Mouse (Mus musculus): Measurements from ENCODE around the gene Hist1h2ag. TPM values are rescaled to one million over a fixed set of nuclear protein-coding genes. Genes with fewer than 3 reads are reported as not detected.

The Hist1h2ag gene
- polyA plus RNA-seq, 1 experiment from 2014 or later, result 36.9 TPM

- no peak for ATAC-seq (ENCODE audit: insufficient number of reproducible peaks, low FRiP score, low TSS enrichment, low read depth)
- H3K4me2 ChIP-seq, result peak overlapping the region; percentile 56
- no peaks in the 10 kb centered on the region for H3K36me3 ChIP-seq
- H3K9ac ChIP-seq, result no peak overlapping the region
- H3K27ac ChIP-seq, result no peak overlapping the region
- H3K4me1 ChIP-seq, result peaks cover 16% of the 10 kb centered on the region
- no peaks in the 10 kb centered on the region for H3K9me3 ChIP-seq
- WGBS, result under 1% methylated on average over 8 of the region's 8 CpGs
- H3K4me3 ChIP-seq, result peak overlapping the region; percentile 45
- H3K27me3 ChIP-seq, result peaks cover 40% of the 10 kb centered on the region
Observed at GRCm38 (mm10) chr13:22020901-22021339, 21.8 kb downstream of the Hist1h2ag start.

GRCm38 (mm10) chr13:22019934-22020835 lies 22.6 kb downstream of the Hist1h2ag start:
- peaks cover 44% of the 10 kb centered on the region for H3K27me3 ChIP-seq
- H3K4me1 ChIP-seq, result peaks cover 14% of the 10 kb centered on the region
- no peaks in the 10 kb centered on the region for H3K36me3 ChIP-seq
- H3K4me2 ChIP-seq, result peak overlapping the region; percentile 56
- peak overlapping the region; percentile 45 for H3K4me3 ChIP-seq
- no peaks in the 10 kb centered on the region for H3K9me3 ChIP-seq
- under 1% methylated on average over 44 of the region's 44 CpGs for WGBS
- ATAC-seq (ENCODE audit: insufficient number of reproducible peaks, low FRiP score, low TSS enrichment, low read depth), result no peak
- no peak overlapping the region for H3K27ac ChIP-seq
- no peak overlapping the region for H3K9ac ChIP-seq

GRCm38 (mm10) chr13:22015479-22016450 lies 27.0 kb downstream of the Hist1h2ag start:
- Histone ChIP-seq H3K27ac (no peak overlapping the region), H3K4me1 (peaks cover 13% of the 10 kb centered on the region), H3K4me3 (peak overlapping the region; percentile 12; the same call in 1 of the 2 replicates), H3K9me3 (no peaks in the 10 kb centered on the region), H3K9ac (no peak overlapping the region), H3K27me3 (peaks cover 81% of the 10 kb centered on the region), H3K4me2 (no peak overlapping the region), H3K36me3 (no peaks in the 10 kb centered on the region)
- 17% methylated on average over 27 of the region's 27 CpGs for WGBS
- ATAC-seq (ENCODE audit: insufficient number of reproducible peaks, low FRiP score, low TSS enrichment, low read depth), result no peak

GRCm38 (mm10) chr13:22014411-22014845 lies 28.3 kb downstream of the Hist1h2ag start:
- ATAC-seq (ENCODE audit: insufficient number of reproducible peaks, low FRiP score, low TSS enrichment, low read depth), result no peak
- H3K4me1 ChIP-seq, result 0 out of 2 replicates have a peak, but pooled peaks cover 3% of the 10 kb centered on the region
- 20% methylated on average over 17 of the region's 17 CpGs for WGBS

GRCm38 (mm10) chr13:22013716-22014115 lies 29.0 kb downstream of the Hist1h2ag start:
- H3K9ac ChIP-seq, result no peak overlapping the region
- H3K4me2 ChIP-seq, result no peak overlapping the region
- no peak overlapping the region for H3K27ac ChIP-seq
- 0 out of 2 replicates have a peak, but pooled peaks cover 3% of the 10 kb centered on the region for H3K4me1 ChIP-seq
- H3K9me3 ChIP-seq, result no peaks in the 10 kb centered on the region
- H3K36me3 ChIP-seq, result no peaks in the 10 kb centered on the region
- no peak overlapping the region for H3K4me3 ChIP-seq
- WGBS, result 22% methylated on average over 13 of the region's 13 CpGs
- ATAC-seq (ENCODE audit: insufficient number of reproducible peaks, low FRiP score, low TSS enrichment, low read depth), result no peak
- peaks cover 83% of the 10 kb centered on the region for H3K27me3 ChIP-seq

More at GRCm38 (mm10) chr13:22014411-22014845, 28.3 kb downstream of the Hist1h2ag start:
- Histone ChIP-seq H3K27me3 (peaks cover 83% of the 10 kb centered on the region), H3K9me3 (no peaks in the 10 kb centered on the region), H3K36me3 (no peaks in the 10 kb centered on the region), H3K9ac (no peak overlapping the region), H3K27ac (no peak overlapping the region), H3K4me2 (peak overlapping the region; percentile 20; the same call in 1 of the 2 replicates), H3K4me3 (peak overlapping the region; percentile 21)

GRCm38 (mm10) chr13:22009642-22010041 lies 33.1 kb downstream of the Hist1h2ag start, which contains the start of gene Prss16:
Gene Prss16, minus strand, starts transcription at chr13:22009742.
- Histone ChIP-seq H3K27ac (no peak within 1 kb of the TSS), H3K36me3 (no peaks in the 10 kb centered on the region), H3K4me1 (peaks cover 23% of the 10 kb centered on the region), H3K9ac (no peak within 1 kb of the TSS), H3K4me2 (no peak within 1 kb of the TSS), H3K4me3 (no peak within 1 kb of the TSS), H3K27me3 (peaks cover 91% of the 10 kb centered on the region), H3K9me3 (no peaks in the 10 kb centered on the region)
- no peak for ATAC-seq (ENCODE audit: insufficient number of reproducible peaks, low FRiP score, low TSS enrichment, low read depth)
- WGBS, result 24% methylated on average over 7 of the region's 7 CpGs

- Histone ChIP-seq H3K27ac (no peak overlapping the region), H3K4me3 (no peak overlapping the region)
- 78% methylated on average over 3 of the region's 3 CpGs for WGBS
Observed at GRCm38 (mm10) chr13:22008707-22009106, 34.0 kb downstream of the Hist1h2ag start.

GRCm38 (mm10) chr13:22007872-22008271 lies 34.9 kb downstream of the Hist1h2ag start:
- H3K4me2 ChIP-seq, result no peak overlapping the region
- no peak overlapping the region for H3K9ac ChIP-seq
- peaks cover 20% of the 10 kb centered on the region for H3K4me1 ChIP-seq
- ATAC-seq (ENCODE audit: insufficient number of reproducible peaks, low FRiP score, low TSS enrichment, low read depth), result no peak
- H3K27ac ChIP-seq, result no peak overlapping the region
- H3K27me3 ChIP-seq, result peaks cover 94% of the 10 kb centered on the region
- H3K36me3 ChIP-seq, result no peaks in the 10 kb centered on the region
- no peak overlapping the region for H3K4me3 ChIP-seq
- 53% methylated on average over 7 of the region's 7 CpGs for WGBS
- H3K9me3 ChIP-seq, result no peaks in the 10 kb centered on the region

More at GRCm38 (mm10) chr13:22008707-22009106, 34.0 kb downstream of the Hist1h2ag start:
- peaks cover 20% of the 10 kb centered on the region for H3K4me1 ChIP-seq
- no peaks in the 10 kb centered on the region for H3K36me3 ChIP-seq
- no peak for ATAC-seq (ENCODE audit: insufficient number of reproducible peaks, low FRiP score, low TSS enrichment, low read depth)
- H3K27me3 ChIP-seq, result peaks cover 91% of the 10 kb centered on the region
- H3K9me3 ChIP-seq, result no peaks in the 10 kb centered on the region
- H3K4me2 ChIP-seq, result no peak overlapping the region
- H3K9ac ChIP-seq, result no peak overlapping the region

GRCm38 (mm10) chr13:22007121-22007510 lies 35.6 kb downstream of the Hist1h2ag start:
- no peak overlapping the region for H3K27ac ChIP-seq
- peaks cover 20% of the 10 kb centered on the region for H3K4me1 ChIP-seq
- no peak for ATAC-seq (ENCODE audit: insufficient number of reproducible peaks, low FRiP score, low TSS enrichment, low read depth)
- H3K9me3 ChIP-seq, result no peaks in the 10 kb centered on the region
- H3K36me3 ChIP-seq, result no peaks in the 10 kb centered on the region
- H3K4me3 ChIP-seq, result peak overlapping the region; percentile 57
- peaks cover 94% of the 10 kb centered on the region for H3K27me3 ChIP-seq
- WGBS, result 4% methylated on average over 18 of the region's 18 CpGs
- peak overlapping the region; percentile 96 for H3K4me2 ChIP-seq
- H3K9ac ChIP-seq, result no peak overlapping the region

GRCm38 (mm10) chr13:22006334-22007120 lies 36.2 kb downstream of the Hist1h2ag start:
- H3K9ac ChIP-seq, result 0 out of 2 replicates have a peak overlapping the region, but pooled peaks have one; percentile 42
- H3K4me2 ChIP-seq, result peak overlapping the region; percentile 96
- peak; percentile 74; the same call in 1 of the 2 replicates for ATAC-seq (ENCODE audit: insufficient number of reproducible peaks, low FRiP score, low TSS enrichment, low read depth)
- no peaks in the 10 kb centered on the region for H3K36me3 ChIP-seq
- peaks cover 22% of the 10 kb centered on the region for H3K4me1 ChIP-seq
- H3K27ac ChIP-seq, result no peak overlapping the region
- H3K9me3 ChIP-seq, result no peaks in the 10 kb centered on the region
- peak overlapping the region; percentile 57 for H3K4me3 ChIP-seq
- H3K27me3 ChIP-seq, result peaks cover 97% of the 10 kb centered on the region
- WGBS, result under 1% methylated on average over 38 of the region's 38 CpGs
